Mouse (Mus musculus): Measurements from ENCODE around the gene Banp. TPM values are rescaled to one million over a fixed set of nuclear protein-coding genes. Genes with fewer than 3 reads are reported as not detected.

The Banp gene
- polyA plus RNA-seq, 1 experiment from 2014 or later: 53.1 TPM

GRCm38 (mm10) chr8:121973906-121974305 lies 24.4 kb downstream of the Banp start:
- Histone ChIP-seq H3K27ac (ENCODE audit: low read depth, low read length) (no peak overlapping the region), H3K36me3 (ENCODE audit: control insufficient read depth, insufficient read depth, low read length) (peaks cover 3% of the 10 kb centered on the region; the same call in 1 of the 2 replicates), H3K4me3 (ENCODE audit: low read depth, low read length) (no peak overlapping the region), H3K4me2 (ENCODE audit: low read depth, low read length, severe bottlenecking) (no peak overlapping the region), H3K9ac (ENCODE audit: low read length) (no peak overlapping the region), H3K9me3 (ENCODE audit: control insufficient read depth, low read length) (no peaks in the 10 kb centered on the region), H3K27me3 (ENCODE audit: control insufficient read depth, insufficient read depth, low read length) (no peaks in the 10 kb centered on the region), H3K4me1 (replicated peaks; ENCODE audit: control insufficient read depth, insufficient read depth, low read length) (0 out of 2 replicates have a peak, but pooled peaks cover 1% of the 10 kb centered on the region)
- DNase-seq (ENCODE audit: low spot score): no peak
- 90% methylated on average over 28 of the region's 28 CpGs for WGBS
- ATAC-seq (replicated peaks; ENCODE audit: low FRiP score): no peak

GRCm38 (mm10) chr8:121977819-121978590 lies 28.5 kb downstream of the Banp start:
- Histone ChIP-seq H3K36me3 (ENCODE audit: control insufficient read depth, insufficient read depth, low read length) (peaks cover 3% of the 10 kb centered on the region; the same call in 1 of the 2 replicates), H3K9ac (ENCODE audit: low read length) (no peak overlapping the region), H3K4me3 (ENCODE audit: low read depth, low read length) (no peak overlapping the region), H3K4me1 (replicated peaks; ENCODE audit: control insufficient read depth, insufficient read depth, low read length) (no peaks in the 10 kb centered on the region), H3K27ac (ENCODE audit: low read depth, low read length) (no peak overlapping the region), H3K27me3 (ENCODE audit: control insufficient read depth, insufficient read depth, low read length) (no peaks in the 10 kb centered on the region), H3K4me2 (ENCODE audit: low read depth, low read length, severe bottlenecking) (no peak overlapping the region), H3K9me3 (ENCODE audit: control insufficient read depth, low read length) (no peaks in the 10 kb centered on the region)
- DNase-seq (ENCODE audit: low spot score): no peak
- 72% methylated on average over 8 of the region's 8 CpGs for WGBS
- no peak for ATAC-seq (replicated peaks; ENCODE audit: low FRiP score)

- Histone ChIP-seq H3K4me3 (ENCODE audit: low read depth, low read length) (no peak overlapping the region), H3K4me2 (ENCODE audit: low read depth, low read length, severe bottlenecking) (no peak overlapping the region), H3K27me3 (ENCODE audit: control insufficient read depth, insufficient read depth, low read length) (no peaks in the 10 kb centered on the region), H3K9ac (ENCODE audit: low read length) (no peak overlapping the region), H3K36me3 (ENCODE audit: control insufficient read depth, insufficient read depth, low read length) (peaks cover 3% of the 10 kb centered on the region; the same call in 1 of the 2 replicates), H3K4me1 (replicated peaks; ENCODE audit: control insufficient read depth, insufficient read depth, low read length) (no peaks in the 10 kb centered on the region), H3K27ac (ENCODE audit: low read depth, low read length) (no peak overlapping the region), H3K9me3 (ENCODE audit: control insufficient read depth, low read length) (no peaks in the 10 kb centered on the region)
- DNase-seq (ENCODE audit: low spot score): no peak
- ATAC-seq (replicated peaks; ENCODE audit: low FRiP score): no peak
- 95% methylated on average over 13 of the region's 13 CpGs for WGBS
Measured at GRCm38 (mm10) chr8:121978670-121979069, 29.1 kb downstream of the Banp start.

- no peaks in the 10 kb centered on the region for H3K4me1 ChIP-seq (replicated peaks; ENCODE audit: control insufficient read depth, insufficient read depth, low read length)
- H3K27me3 ChIP-seq (ENCODE audit: control insufficient read depth, insufficient read depth, low read length): no peaks in the 10 kb centered on the region
- no peak overlapping the region for H3K27ac ChIP-seq (ENCODE audit: low read depth, low read length)
- no peaks in the 10 kb centered on the region for H3K9me3 ChIP-seq (ENCODE audit: control insufficient read depth, low read length)
- 90% methylated on average over 11 of the region's 11 CpGs for WGBS
- no peak for DNase-seq (ENCODE audit: low spot score)
- no peak overlapping the region for H3K4me2 ChIP-seq (ENCODE audit: low read depth, low read length, severe bottlenecking)
- no peak overlapping the region for H3K4me3 ChIP-seq (ENCODE audit: low read depth, low read length)
- ATAC-seq (replicated peaks; ENCODE audit: low FRiP score): no peak
- no peak overlapping the region for H3K9ac ChIP-seq (ENCODE audit: low read length)
- peaks cover 2% of the 10 kb centered on the region; the same call in 1 of the 2 replicates for H3K36me3 ChIP-seq (ENCODE audit: control insufficient read depth, insufficient read depth, low read length)
Measured at GRCm38 (mm10) chr8:121980792-121981519, 31.4 kb downstream of the Banp start.

GRCm38 (mm10) chr8:121981520-121981895 lies 32.0 kb downstream of the Banp start:
- Histone ChIP-seq H3K9me3 (ENCODE audit: control insufficient read depth, low read length) (no peaks in the 10 kb centered on the region), H3K27me3 (ENCODE audit: control insufficient read depth, insufficient read depth, low read length) (no peaks in the 10 kb centered on the region)
- 95% methylated on average over 7 of the region's 7 CpGs for WGBS

GRCm38 (mm10) chr8:121985673-121986072 lies 36.1 kb downstream of the Banp start:
- no peaks in the 10 kb centered on the region for H3K27me3 ChIP-seq (ENCODE audit: control insufficient read depth, insufficient read depth, low read length)
- no peaks in the 10 kb centered on the region; the same call in 1 of the 2 replicates for H3K36me3 ChIP-seq (ENCODE audit: control insufficient read depth, insufficient read depth, low read length)
- H3K4me1 ChIP-seq (replicated peaks; ENCODE audit: control insufficient read depth, insufficient read depth, low read length): no peaks in the 10 kb centered on the region
- no peak for ATAC-seq (replicated peaks; ENCODE audit: low FRiP score)
- H3K4me2 ChIP-seq (ENCODE audit: low read depth, low read length, severe bottlenecking): no peak overlapping the region
- WGBS: 98% methylated on average over 3 of the region's 3 CpGs
- no peak overlapping the region for H3K4me3 ChIP-seq (ENCODE audit: low read depth, low read length)
- no peaks in the 10 kb centered on the region for H3K9me3 ChIP-seq (ENCODE audit: control insufficient read depth, low read length)
- H3K9ac ChIP-seq (ENCODE audit: low read length): no peak overlapping the region
- no peak overlapping the region for H3K27ac ChIP-seq (ENCODE audit: low read depth, low read length)
- no peak for DNase-seq (ENCODE audit: low spot score)

More at GRCm38 (mm10) chr8:121981520-121981895, 32.0 kb downstream of the Banp start:
- H3K4me2 ChIP-seq (ENCODE audit: low read depth, low read length, severe bottlenecking): no peak overlapping the region
- H3K4me3 ChIP-seq (ENCODE audit: low read depth, low read length): no peak overlapping the region
- no peak overlapping the region for H3K9ac ChIP-seq (ENCODE audit: low read length)
- no peak overlapping the region for H3K27ac ChIP-seq (ENCODE audit: low read depth, low read length)
- ATAC-seq (replicated peaks; ENCODE audit: low FRiP score): no peak
- no peaks in the 10 kb centered on the region; the same call in 1 of the 2 replicates for H3K36me3 ChIP-seq (ENCODE audit: control insufficient read depth, insufficient read depth, low read length)
- DNase-seq (ENCODE audit: low spot score): no peak
- H3K4me1 ChIP-seq (replicated peaks; ENCODE audit: control insufficient read depth, insufficient read depth, low read length): no peaks in the 10 kb centered on the region

- DNase-seq (ENCODE audit: low spot score) (no peak), ATAC-seq (replicated peaks; ENCODE audit: low FRiP score) (no peak)
- H3K9ac ChIP-seq (ENCODE audit: low read length): no peak overlapping the region
- no peaks in the 10 kb centered on the region; the same call in 1 of the 2 replicates for H3K36me3 ChIP-seq (ENCODE audit: control insufficient read depth, insufficient read depth, low read length)
- 92% methylated on average over 5 of the region's 5 CpGs for WGBS
- no peaks in the 10 kb centered on the region for H3K27me3 ChIP-seq (ENCODE audit: control insufficient read depth, insufficient read depth, low read length)
- no peak overlapping the region for H3K27ac ChIP-seq (ENCODE audit: low read depth, low read length)
- no peak overlapping the region for H3K4me2 ChIP-seq (ENCODE audit: low read depth, low read length, severe bottlenecking)
- no peak overlapping the region for H3K4me3 ChIP-seq (ENCODE audit: low read depth, low read length)
- H3K4me1 ChIP-seq (replicated peaks; ENCODE audit: control insufficient read depth, insufficient read depth, low read length): no peaks in the 10 kb centered on the region
- H3K9me3 ChIP-seq (ENCODE audit: control insufficient read depth, low read length): no peaks in the 10 kb centered on the region
Measured at GRCm38 (mm10) chr8:121987892-121988291, 38.3 kb downstream of the Banp start.

- Histone ChIP-seq H3K9ac (ENCODE audit: low read length) (no peak overlapping the region), H3K36me3 (ENCODE audit: control insufficient read depth, insufficient read depth, low read length) (no peaks in the 10 kb centered on the region; the same call in 1 of the 2 replicates), H3K4me1 (replicated peaks; ENCODE audit: control insufficient read depth, insufficient read depth, low read length) (no peaks in the 10 kb centered on the region), H3K4me2 (ENCODE audit: low read depth, low read length, severe bottlenecking) (no peak overlapping the region), H3K27ac (ENCODE audit: low read depth, low read length) (no peak overlapping the region), H3K9me3 (ENCODE audit: control insufficient read depth, low read length) (no peaks in the 10 kb centered on the region), H3K4me3 (ENCODE audit: low read depth, low read length) (no peak overlapping the region), H3K27me3 (ENCODE audit: control insufficient read depth, insufficient read depth, low read length) (no peaks in the 10 kb centered on the region)
- 91% methylated on average over 9 of the region's 9 CpGs for WGBS
- DNase-seq (ENCODE audit: low spot score) (no peak), ATAC-seq (replicated peaks; ENCODE audit: low FRiP score) (no peak)
Measured at GRCm38 (mm10) chr8:121990506-121991255, 41.1 kb downstream of the Banp start.
